Mouse (Mus musculus) heart, postnatal 36 days (tissue): ENCODE measurements around the gene Itga11. TPM values are rescaled to one million over a fixed set of nuclear protein-coding genes. Genes with fewer than 3 reads are reported as not detected.
"Not testable (repeated sequence)": the region's sequence is repeated elsewhere in the genome, so short reads cannot be mapped to it uniquely, and the experiment has no call there.

ENCODE experiments used
- DNase-seq, 2 experiments: peaks; one replicate each; pipeline ENCODE4 v3.0.0; 2021 to 2022
- intact Hi-C: fragments of 180-260 bp; cut with DNase I; formaldehyde crosslinking; loops from one replicate; pipeline ENCODE4 v1.15.1; 2025
- total RNA-seq, 2 experiments: library from RNA; stranded (reverse); gene quantifications; 2 replicates each; pipeline ENCODE4 v1.2.3; 2021

Gene Itga11
- total RNA-seq, 2 experiments from 2014 or later: 1.4 to 2.1 TPM

- intact Hi-C loops: no loop called here
- DNase-seq: no peak
Measured at GRCm38 (mm10) chr9:62758288-62758687, 80.7 kb downstream of the Itga11 start.

DNA sequence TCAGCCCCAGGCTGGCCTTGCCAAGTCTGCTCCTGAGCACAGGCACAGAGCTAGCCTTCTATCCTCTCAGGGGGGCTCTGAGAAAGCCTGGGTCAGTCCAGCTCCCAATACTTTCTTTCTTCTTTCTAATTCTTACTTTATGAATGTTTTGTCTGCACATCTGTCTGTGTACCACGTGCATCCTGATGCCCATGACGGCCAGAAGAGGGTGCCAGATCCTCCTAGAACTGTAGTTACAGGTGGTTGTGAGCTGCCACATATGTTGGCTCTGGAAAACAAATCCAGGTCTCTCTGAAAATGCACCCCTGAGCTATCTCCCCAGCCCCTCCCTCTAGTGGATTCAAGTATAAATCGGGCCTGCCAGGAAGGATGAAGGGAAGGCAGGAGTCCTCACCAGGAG is 82.0 kb downstream of the Itga11 start:
- intact Hi-C loops: no loop called here
- DNase-seq: no peak

DNA sequence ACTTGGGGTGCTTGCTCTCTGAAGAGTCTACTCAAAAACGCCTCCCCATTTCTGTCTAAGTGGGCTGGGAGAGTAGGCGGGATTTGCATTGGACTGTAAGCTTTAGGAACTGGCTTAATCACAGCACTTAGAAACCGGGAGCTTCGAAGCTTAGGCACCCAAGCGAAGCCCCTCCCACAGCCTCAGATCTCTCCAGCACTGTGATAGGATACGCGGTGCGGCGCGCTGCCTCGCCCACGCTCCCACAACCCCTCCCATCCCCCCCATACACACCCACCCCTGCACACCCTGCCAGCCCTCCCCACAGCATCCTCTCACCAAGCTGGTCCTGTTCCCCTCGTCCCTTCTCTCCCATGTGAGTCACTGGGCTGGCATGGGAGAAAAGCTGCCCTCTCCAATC is 85.9 kb downstream of the Itga11 start:
- no peak for DNase-seq
- intact Hi-C loops: no loop called here

DNA sequence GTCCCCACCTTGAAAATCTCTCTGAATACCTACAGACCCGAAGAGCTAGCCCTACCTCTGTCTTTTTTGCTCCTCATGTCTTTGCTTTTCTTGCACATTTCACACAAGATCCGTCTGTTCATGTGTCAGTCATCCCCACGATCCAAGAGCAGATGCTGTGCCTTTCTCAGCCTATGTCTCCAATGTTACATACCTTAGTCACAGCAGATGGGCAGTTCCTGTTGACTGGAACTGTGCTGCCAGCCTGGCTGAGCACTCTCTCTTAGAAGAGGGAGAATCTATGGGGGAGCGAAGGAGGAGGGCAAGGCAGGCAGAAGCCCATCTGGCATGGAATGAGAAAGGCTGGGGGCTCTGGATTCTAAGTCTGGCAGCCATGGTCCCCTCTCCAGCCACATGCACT is 87.7 kb downstream of the Itga11 start:
- no peak for DNase-seq
- intact Hi-C loops: no loop called here

DNA sequence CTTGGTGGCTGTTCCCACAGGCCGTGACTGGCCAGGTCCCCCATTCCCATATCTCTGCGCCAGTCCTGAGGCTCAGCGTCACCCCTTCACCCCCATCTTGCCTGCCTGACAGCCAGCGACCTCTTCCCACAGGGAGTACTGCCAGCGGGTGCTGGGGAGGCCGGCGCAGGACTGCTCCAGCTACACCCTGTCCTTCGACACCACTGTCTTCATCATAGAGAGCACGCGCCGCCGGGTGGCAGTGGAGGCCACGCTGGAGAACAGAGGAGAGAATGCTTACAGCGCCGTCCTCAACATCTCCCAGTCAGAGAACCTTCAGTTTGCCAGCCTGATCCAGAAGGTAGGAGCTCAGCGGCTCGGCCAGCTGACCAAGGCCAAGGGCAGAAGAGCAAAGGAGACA is 89.8 kb downstream of the Itga11 start:
- DNase-seq: no peak
- intact Hi-C loops: no loop called here

GRCm38 (mm10) chr9:62768361-62768760 is 90.7 kb downstream of the Itga11 start:
- no peak for DNase-seq
- intact Hi-C loops: no loop called here

DNA sequence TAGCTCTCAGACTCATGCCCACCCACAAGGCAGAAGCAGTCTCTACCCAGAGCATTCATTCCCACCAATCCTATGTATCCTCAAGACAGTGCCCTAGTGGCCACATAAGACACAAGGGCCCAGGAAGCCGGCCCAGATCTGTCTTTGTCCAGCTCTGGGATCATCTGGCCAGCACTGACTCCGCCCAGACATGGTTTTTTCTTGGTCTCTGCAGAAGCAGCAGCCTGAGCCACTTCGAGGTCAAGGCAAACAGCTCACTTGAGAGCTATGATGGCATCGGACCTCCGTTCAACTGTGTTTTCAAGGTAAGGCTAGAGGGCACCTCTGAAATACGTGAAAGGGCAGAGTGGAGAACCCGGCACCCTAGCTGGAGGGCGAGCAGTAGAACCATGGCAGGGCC is 95.1 kb downstream of the Itga11 start:
- DNase-seq: no peak
- intact Hi-C loops: loop anchor here (10.0 kb wide), 1 partner anchor 298 kb away; no protein-coding TSS in a partner anchor

- intact Hi-C loops: loop anchor here (5.0 to 10.0 kb wide), 3 partner anchors 223 to 488 kb away; no protein-coding TSS in a partner anchor
- no peak for DNase-seq
Measured at GRCm38 (mm10) chr9:62775464-62775863, 97.8 kb downstream of the Itga11 start.

- DNase-seq: peak; percentile 61 to 64
- intact Hi-C loops: loop anchor here (1.0 to 10.0 kb wide), 4 partner anchors 33 to 490 kb away; no protein-coding TSS in a partner anchor
Measured at GRCm38 (mm10) chr9:62777461-62777860, 99.8 kb downstream of the Itga11 start.

- intact Hi-C loops: loop anchor here (5.0 to 10.0 kb wide), 3 partner anchors 226 to 491 kb away; no protein-coding TSS in a partner anchor
- DNase-seq: no peak
Measured at GRCm38 (mm10) chr9:62778721-62779120, 101.1 kb downstream of the Itga11 start.

DNA sequence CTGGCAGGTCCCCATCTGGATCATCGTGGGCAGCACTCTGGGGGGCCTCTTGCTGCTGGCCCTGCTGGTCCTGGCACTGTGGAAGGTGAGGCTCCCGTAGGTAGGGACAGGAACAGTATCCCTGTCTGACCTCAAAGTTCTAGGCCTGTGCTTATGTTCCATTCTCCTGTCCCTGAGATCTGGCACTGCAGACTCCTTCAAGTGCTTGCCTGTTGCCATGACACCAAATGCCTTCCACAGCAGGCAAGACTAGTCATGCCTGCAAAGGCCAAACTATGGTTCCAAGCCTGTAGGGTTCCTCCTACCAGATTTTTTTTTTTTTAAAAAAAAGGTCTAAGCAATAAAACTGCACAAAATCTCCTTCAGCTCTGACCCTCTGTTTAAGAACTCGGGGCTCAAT is 104.3 kb downstream of the Itga11 start:
- peak in 1 of 2 experiments; percentile 21 for DNase-seq
- intact Hi-C loops: no loop called here

- intact Hi-C loops: no loop called here
- DNase-seq: no peak
Measured at GRCm38 (mm10) chr9:62782976-62783781, 105.6 kb downstream of the Itga11 start.

GRCm38 (mm10) chr9:62784233-62784632 is 106.6 kb downstream of the Itga11 start:
- intact Hi-C loops: no loop called here
- DNase-seq: no peak

GRCm38 (mm10) chr9:62786721-62787120 is 109.1 kb downstream of the Itga11 start:
- DNase-seq: no peak
- intact Hi-C loops: no loop called here

DNA sequence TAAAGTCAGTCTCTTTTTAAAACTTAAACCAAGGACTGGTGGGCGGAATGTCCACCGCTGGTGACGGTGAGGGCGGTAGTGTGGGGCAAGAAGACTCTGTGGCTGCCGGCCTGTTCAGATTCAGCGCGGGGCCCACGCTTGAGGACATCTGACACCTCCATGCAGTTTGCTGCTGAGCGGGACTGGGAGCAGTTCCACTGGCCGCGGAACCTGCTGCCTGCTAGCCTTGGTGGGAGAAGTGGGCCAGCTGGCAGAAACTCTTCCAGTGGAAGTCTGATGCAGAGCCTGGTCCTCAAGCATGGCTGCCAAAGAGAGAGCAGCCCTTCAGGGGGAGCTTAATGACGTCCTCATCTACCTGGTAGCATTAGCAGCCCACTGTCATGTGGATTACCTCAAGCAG is 112.2 kb downstream of the Itga11 start:
- no peak for DNase-seq
- intact Hi-C loops: no loop called here

DNA sequence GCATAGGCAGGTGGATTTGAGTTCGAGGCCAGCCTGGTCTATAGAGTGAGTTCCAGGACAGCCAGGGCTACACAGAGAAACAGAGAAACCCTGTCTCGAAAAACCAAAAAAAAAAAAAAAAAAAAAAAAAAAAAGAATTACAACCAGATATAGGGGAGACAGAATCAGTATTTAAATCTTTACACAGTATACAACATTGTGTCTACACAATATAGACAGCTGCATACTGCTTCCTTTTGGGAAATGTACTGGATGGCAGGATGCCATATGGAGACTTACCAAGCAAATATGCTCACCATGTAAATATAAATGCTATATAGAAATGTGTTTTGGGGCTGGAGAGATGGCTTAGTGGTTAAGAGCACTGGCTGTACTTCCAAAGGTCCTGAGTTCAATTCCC is 121.6 kb downstream of the Itga11 start:
- intact Hi-C loops: not testable (repeated sequence)

DNA sequence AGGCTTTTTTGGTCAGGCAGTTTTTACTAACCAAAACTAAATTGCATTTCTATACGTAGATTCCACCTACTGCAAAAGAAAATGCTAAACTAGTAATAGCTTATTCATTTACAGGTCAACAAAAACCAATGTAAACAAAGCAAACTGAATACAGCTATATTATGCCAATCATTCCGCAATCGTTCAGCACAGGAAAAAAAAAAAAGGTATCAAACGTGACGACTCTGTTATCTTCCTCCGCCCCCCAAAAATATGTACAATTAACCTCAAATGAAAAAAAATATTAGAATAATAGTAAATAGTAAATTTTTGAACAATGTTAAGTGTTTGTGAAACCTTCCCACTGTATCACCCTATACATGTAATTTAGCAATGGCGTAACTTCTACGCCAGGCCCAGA is 132.5 kb downstream of the Itga11 start:
- intact Hi-C loops: loop anchor here (10.0 kb wide), 1 partner anchor 565 kb away; the partner anchor contains the start of gene Map2k5
- no peak for DNase-seq

More for the DNA sequence above, 121.6 kb downstream of the Itga11 start:
- DNase-seq: not testable (repeated sequence)

DNA sequence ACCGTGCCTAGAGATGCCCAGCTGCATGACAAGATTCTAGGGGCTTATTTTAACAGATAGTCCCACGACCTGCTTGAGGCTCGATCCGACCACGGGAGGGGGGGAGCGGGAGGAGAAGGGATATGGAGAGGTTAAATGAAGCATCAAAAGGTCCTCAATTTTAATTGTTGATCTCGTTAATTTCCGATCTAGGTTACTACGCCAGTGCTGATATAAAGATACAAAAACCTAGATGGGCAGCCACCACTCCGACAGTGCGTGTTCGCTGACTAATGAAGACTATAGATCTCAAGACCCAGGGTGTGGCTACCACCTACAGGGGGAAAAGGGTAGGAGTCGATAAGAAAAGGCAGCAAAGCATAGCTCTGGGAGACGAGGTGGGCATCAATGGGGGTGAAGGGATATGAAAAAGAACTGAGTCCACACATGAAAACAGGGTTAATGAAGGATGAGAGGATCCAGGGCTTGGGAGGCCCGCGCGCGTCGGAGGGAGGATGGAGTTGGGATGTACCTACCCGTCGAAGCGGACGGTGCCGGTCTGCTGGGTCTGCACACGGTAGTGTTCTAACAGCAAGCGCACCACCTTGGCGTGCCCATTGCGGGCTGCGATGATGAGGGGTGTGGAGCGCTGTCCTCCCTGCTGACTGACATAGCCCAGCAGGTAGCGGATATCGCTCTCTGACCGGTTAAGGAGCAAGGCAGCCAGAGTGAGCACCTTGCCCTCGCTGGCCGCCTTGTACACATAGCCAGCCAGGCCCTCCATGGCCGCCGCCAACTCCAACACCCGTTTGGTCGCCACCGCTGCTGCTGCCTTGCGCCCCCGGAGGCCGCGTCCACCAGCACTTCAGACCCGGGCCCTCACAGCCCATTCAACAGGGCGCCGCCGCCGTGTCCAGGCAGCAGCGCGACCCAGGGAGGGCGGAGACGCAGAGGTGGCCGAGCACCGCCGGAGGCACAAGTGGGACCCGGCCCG is 133.2 kb downstream of the Itga11 start:
- DNase-seq: peak in 1 of 2 experiments; percentile 11
- intact Hi-C loops: loop anchor here (10.0 kb wide), 1 partner anchor 564 kb away; the partner anchor contains the start of gene Map2k5

GRCm38 (mm10) chr9:62811516-62812121 is 134.0 kb downstream of the Itga11 start, which contains the start of gene Fem1b:
TSS of gene Fem1b (minus strand) at chr9:62811934.
- intact Hi-C loops: loop anchor here (10.0 kb wide), 1 partner anchor 563 kb away; the partner anchor contains the start of gene Map2k5

More at GRCm38 (mm10) chr9:62811516-62812121, 134.0 kb downstream of the Itga11 start, which contains the start of gene Fem1b:
- DNase-seq: peak; percentile 90 to 97
